Mouse (Mus musculus): Measurements from ENCODE around the gene Gm10295. TPM values are rescaled to one million over a fixed set of nuclear protein-coding genes. Genes with fewer than 3 reads are reported as not detected.

Gene Gm10295
- polyA plus RNA-seq (2015; fragmentation: Nextera tagmentation; extraction: Ambion mirVana), result not detected in 2 replicates

DNA sequence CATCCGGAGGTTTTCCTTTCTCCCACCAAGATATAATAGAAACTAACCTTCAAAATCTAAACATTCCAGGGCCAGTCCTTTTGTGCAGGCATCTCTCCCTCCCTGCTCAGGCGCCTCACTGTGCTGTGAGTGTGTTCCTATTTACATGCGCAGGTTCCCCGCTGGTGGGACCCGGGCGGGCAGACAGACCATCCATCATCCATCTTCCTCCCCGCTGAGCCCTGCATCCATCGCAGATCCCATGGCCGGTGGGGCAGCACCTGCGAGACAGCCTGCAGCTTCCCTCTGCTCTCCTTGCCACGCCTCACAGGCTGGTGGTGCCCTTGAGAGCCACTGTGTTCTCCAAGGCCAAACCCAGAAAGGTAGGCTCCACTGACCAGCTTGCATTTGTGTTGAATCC lies at the start of gene Gm10295:
Gm10295 (minus strand) TSS at position 122 of the 400 bp plus-strand sequence.
- Histone ChIP-seq H3K27me3 (replicated peaks; ENCODE audit: control insufficient read depth, insufficient read depth, low read length) (no peaks in the 10 kb centered on the region; the same call in 1 of the 2 replicates), H3K4me2 (ENCODE audit: low read length) (no peak within 1 kb of the TSS), H3K27ac (ENCODE audit: low read length) (no peak within 1 kb of the TSS), H3K9me3 (ENCODE audit: control insufficient read depth, low read length) (no peaks in the 10 kb centered on the region), H3K4me1 (replicated peaks; ENCODE audit: control insufficient read depth, insufficient read depth, low read length) (no peaks in the 10 kb centered on the region), H3K4me3 (replicated peaks; ENCODE audit: low read length) (no peak within 1 kb of the TSS), H3K36me3 (ENCODE audit: control insufficient read depth, insufficient read depth) (no peaks in the 10 kb centered on the region), H3K9ac (replicated peaks; ENCODE audit: low read depth, low read length) (no peak within 1 kb of the TSS)
- ATAC-seq, result no peak
- 13% methylated on average over 11 of the region's 11 CpGs for WGBS

DNA sequence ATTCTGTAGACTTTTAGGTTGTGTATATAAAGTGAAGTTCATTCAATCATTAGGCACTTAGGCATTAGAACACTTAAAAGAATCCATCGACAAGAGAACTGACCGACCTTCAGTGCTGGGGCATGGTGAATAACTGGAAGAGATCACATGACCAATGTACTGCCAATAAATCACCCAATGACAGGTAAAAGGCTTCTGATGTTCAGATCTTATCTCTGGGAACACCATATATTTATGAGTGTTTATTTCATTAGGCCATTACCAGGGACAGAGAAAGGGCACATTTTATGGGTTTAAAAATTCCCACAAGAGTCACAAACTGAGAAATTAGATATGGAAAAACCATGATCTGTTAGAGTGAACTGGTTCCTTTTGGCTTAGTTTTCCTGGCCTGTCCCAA lies 49.7 kb upstream of the Gm10295 start:
- WGBS, result 92% methylated on average over 2 of the region's 2 CpGs

DNA sequence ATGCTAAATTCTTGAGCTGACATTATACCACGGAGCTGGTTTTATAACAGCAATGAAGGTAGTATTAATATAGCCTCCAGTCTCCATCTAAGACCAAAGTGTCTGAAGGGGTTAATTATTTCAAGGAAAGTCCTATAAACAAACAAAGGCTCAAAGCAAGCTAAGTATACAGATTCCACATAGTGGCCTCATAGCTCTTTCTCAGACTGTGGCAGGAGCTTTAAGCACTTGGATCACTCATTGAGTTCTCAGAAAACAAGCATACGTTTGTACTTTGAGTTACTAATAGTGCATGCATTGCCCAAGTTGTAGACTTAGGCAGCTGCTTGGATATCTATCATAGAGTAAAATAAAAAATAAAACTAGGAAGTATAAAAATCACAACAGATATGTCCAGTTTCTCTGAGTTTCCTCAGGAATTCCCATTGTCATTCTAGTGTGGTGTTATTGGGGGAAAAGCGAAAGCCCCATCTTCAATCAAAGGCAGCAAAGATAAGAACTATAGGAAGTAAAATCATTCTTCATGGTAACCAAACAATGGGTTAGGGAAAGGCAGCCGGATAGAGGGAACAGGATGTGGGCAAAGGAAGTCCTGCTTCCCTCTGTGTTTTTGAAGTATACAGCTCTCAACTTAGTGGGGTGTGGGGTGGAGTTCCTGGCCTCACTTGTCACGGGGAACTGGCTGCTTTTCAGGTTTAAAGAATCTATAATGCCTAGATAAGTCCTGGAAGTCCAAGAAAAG lies 48.8 kb upstream of the Gm10295 start:
- H3K9ac ChIP-seq (replicated peaks; ENCODE audit: low read depth, low read length), result no peak overlapping the region
- H3K4me1 ChIP-seq (replicated peaks; ENCODE audit: control insufficient read depth, insufficient read depth, low read length), result no peaks in the 10 kb centered on the region
- no peak for ATAC-seq
- no peaks in the 10 kb centered on the region for H3K9me3 ChIP-seq (ENCODE audit: control insufficient read depth, low read length)
- H3K27me3 ChIP-seq (replicated peaks; ENCODE audit: control insufficient read depth, insufficient read depth, low read length), result 0 out of 2 replicates have a peak, but pooled peaks cover 2% of the 10 kb centered on the region
- no peak overlapping the region for H3K4me2 ChIP-seq (ENCODE audit: low read length)
- no peaks in the 10 kb centered on the region for H3K36me3 ChIP-seq (ENCODE audit: control insufficient read depth, insufficient read depth)
- H3K4me3 ChIP-seq (replicated peaks; ENCODE audit: low read length), result no peak overlapping the region
- 80% methylated on average over 5 of the region's 5 CpGs for WGBS
- H3K27ac ChIP-seq (ENCODE audit: low read length), result no peak overlapping the region

More for the DNA sequence above, 49.7 kb upstream of the Gm10295 start:
- no peak overlapping the region for H3K4me3 ChIP-seq (replicated peaks; ENCODE audit: low read length)
- H3K4me1 ChIP-seq (replicated peaks; ENCODE audit: control insufficient read depth, insufficient read depth, low read length), result no peaks in the 10 kb centered on the region
- H3K27me3 ChIP-seq (replicated peaks; ENCODE audit: control insufficient read depth, insufficient read depth, low read length), result 0 out of 2 replicates have a peak, but pooled peaks cover 2% of the 10 kb centered on the region
- no peak overlapping the region for H3K4me2 ChIP-seq (ENCODE audit: low read length)
- H3K9me3 ChIP-seq (ENCODE audit: control insufficient read depth, low read length), result no peaks in the 10 kb centered on the region
- no peak for ATAC-seq
- no peaks in the 10 kb centered on the region for H3K36me3 ChIP-seq (ENCODE audit: control insufficient read depth, insufficient read depth)
- H3K9ac ChIP-seq (replicated peaks; ENCODE audit: low read depth, low read length), result no peak overlapping the region
- H3K27ac ChIP-seq (ENCODE audit: low read length), result no peak overlapping the region

DNA sequence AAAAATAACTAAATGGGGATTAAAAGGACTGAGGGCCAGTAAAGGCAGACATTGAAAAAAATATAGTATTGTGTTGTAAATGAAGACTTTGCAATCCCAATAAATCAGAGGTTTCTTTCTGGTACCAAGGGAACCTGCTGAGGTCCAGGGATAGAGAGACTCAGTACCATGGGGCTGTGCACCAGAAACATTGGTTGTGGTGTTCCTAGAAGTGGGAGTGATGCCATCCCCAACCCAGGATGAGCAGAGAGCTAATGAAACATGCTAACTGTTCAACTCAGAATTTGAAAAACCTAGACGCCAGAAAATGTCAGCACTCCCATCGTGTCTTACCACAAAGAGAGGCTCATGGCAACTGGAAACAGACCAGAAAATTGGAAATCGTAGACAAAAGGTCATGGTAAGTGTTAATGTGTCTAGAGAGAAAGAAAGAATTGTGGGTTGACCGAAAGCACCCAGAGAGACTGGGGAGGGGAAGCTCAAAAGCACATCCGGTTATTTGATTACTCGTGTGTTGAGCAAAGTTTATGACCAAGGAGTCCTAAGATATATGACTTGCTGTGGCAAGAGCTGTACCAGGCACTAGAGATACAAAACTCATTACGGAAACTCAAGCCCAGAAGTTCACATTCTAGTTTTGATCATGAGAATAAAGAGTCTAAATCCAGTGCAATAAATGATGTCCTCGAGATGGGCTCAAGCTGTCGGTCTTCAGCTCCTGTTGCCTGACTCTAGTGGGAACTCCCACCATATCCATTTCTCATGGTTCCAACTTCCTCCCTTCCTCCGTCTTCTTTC lies 47.9 kb upstream of the Gm10295 start:
- H3K4me1 ChIP-seq (replicated peaks; ENCODE audit: control insufficient read depth, insufficient read depth, low read length), result no peaks in the 10 kb centered on the region
- H3K27ac ChIP-seq (ENCODE audit: low read length), result no peak overlapping the region
- no peak overlapping the region for H3K4me2 ChIP-seq (ENCODE audit: low read length)
- WGBS, result 88% methylated on average over 10 of the region's 10 CpGs
- no peaks in the 10 kb centered on the region for H3K36me3 ChIP-seq (ENCODE audit: control insufficient read depth, insufficient read depth)
- H3K9me3 ChIP-seq (ENCODE audit: control insufficient read depth, low read length), result no peaks in the 10 kb centered on the region
- no peak overlapping the region for H3K9ac ChIP-seq (replicated peaks; ENCODE audit: low read depth, low read length)
- no peak overlapping the region for H3K4me3 ChIP-seq (replicated peaks; ENCODE audit: low read length)
- no peak for ATAC-seq
- no peaks in the 10 kb centered on the region for H3K27me3 ChIP-seq (replicated peaks; ENCODE audit: control insufficient read depth, insufficient read depth, low read length)

DNA sequence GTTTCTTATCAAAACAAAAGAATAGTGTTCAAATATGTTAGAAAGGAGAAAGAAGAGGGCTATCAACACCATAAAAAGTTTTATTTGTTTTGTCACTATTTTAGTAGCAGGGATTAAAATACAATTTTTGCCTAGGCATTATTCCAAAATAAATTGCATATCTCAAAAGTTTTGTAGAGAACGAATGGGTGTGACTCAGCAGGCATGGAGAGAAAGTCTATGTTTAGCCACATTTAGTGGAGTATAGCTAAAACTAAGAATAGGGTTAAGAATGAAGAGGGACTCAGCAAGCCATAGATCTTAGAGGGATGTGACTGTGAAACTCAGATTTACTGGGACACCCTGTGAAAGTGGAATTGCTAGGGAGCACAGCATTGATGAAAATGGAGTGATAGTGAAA lies 47.1 kb upstream of the Gm10295 start:
- 84% methylated on average over 1 of the region's 1 CpGs for WGBS
- H3K4me2 ChIP-seq (ENCODE audit: low read length), result no peak overlapping the region
- H3K9ac ChIP-seq (replicated peaks; ENCODE audit: low read depth, low read length), result no peak overlapping the region
- no peaks in the 10 kb centered on the region for H3K36me3 ChIP-seq (ENCODE audit: control insufficient read depth, insufficient read depth)
- H3K4me1 ChIP-seq (replicated peaks; ENCODE audit: control insufficient read depth, insufficient read depth, low read length), result no peaks in the 10 kb centered on the region
- H3K4me3 ChIP-seq (replicated peaks; ENCODE audit: low read length), result no peak overlapping the region
- ATAC-seq, result no peak
- H3K9me3 ChIP-seq (ENCODE audit: control insufficient read depth, low read length), result no peaks in the 10 kb centered on the region
- no peaks in the 10 kb centered on the region for H3K27me3 ChIP-seq (replicated peaks; ENCODE audit: control insufficient read depth, insufficient read depth, low read length)
- H3K27ac ChIP-seq (ENCODE audit: low read length), result no peak overlapping the region

DNA sequence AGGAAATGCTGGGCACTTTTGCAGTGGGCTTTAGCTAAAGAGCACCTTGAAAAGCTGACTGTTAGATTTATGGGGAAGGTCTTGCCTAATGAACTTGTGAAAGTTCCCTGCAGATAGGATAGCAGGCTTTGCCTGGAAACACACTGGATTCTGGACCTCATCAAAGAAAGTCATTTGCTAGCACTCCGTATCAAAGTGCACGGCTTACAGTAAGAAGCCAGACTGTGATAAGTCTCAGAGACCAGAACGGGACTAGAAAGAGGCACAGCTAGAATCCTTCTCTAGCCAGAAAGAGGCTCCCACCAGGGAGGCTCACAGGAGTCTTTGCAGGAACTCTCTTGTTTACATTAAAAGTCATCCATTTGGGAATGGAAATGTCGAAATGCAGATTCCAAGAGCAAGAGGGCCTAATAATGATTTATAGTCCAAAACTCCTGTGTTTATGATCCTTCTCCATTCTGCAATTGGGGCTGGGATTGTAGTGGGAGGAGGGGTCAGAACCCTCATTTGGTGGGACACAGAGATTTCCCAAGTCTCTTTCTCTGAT lies 41.6 kb upstream of the Gm10295 start:
- no peak overlapping the region for H3K9ac ChIP-seq (replicated peaks; ENCODE audit: low read depth, low read length)
- ATAC-seq, result no peak
- peaks cover 16% of the 10 kb centered on the region for H3K27me3 ChIP-seq (replicated peaks; ENCODE audit: control insufficient read depth, insufficient read depth, low read length)
- H3K27ac ChIP-seq (ENCODE audit: low read length), result no peak overlapping the region
- H3K4me3 ChIP-seq (replicated peaks; ENCODE audit: low read length), result no peak overlapping the region
- H3K4me2 ChIP-seq (ENCODE audit: low read length), result no peak overlapping the region
- 60% methylated on average over 4 of the region's 4 CpGs for WGBS
- no peaks in the 10 kb centered on the region for H3K4me1 ChIP-seq (replicated peaks; ENCODE audit: control insufficient read depth, insufficient read depth, low read length)
- no peaks in the 10 kb centered on the region for H3K36me3 ChIP-seq (ENCODE audit: control insufficient read depth, insufficient read depth)
- H3K9me3 ChIP-seq (ENCODE audit: control insufficient read depth, low read length), result no peaks in the 10 kb centered on the region

DNA sequence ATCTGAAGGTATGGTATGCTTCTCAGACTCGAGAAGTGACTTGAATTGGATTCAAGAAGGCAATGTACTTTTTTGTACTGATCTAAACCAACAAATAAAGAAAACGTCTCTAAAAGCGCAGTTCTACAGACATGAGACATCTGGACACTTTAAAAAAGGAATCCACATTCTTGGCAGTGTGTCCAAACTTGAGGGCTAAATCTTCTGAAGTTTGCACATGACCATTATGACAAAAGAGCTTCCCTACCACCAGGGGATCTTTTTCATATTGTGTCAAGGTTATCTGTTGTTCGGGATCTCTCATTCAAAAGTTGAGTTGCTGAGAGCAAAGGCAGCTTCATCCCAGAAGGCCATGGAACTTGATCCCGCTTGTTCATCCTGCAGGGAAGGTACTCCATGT lies 40.0 kb upstream of the Gm10295 start:
- H3K27me3 ChIP-seq (replicated peaks; ENCODE audit: control insufficient read depth, insufficient read depth, low read length), result peaks cover 20% of the 10 kb centered on the region

DNA sequence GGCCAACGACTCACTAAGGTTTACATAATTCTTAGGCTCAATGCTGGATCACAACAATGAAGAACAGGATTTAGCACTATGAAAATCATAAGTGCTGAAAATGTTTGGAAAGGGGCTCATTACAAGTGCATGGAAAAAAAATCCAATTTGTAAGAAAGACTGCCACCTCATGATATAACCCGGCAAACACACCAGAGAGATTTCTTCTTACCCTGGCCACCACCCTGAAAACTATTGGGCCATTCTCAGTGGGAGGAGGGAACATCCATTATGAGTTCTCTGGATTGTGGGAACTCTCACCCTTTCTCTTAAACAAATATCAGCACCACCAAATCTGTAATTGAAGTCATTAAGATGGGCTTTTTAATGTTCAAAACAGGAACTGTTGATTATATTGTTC lies 39.0 kb upstream of the Gm10295 start:
- Histone ChIP-seq H3K36me3 (ENCODE audit: control insufficient read depth, insufficient read depth) (no peaks in the 10 kb centered on the region), H3K4me3 (replicated peaks; ENCODE audit: low read length) (no peak overlapping the region), H3K4me2 (ENCODE audit: low read length) (no peak overlapping the region), H3K9ac (replicated peaks; ENCODE audit: low read depth, low read length) (no peak overlapping the region), H3K9me3 (ENCODE audit: control insufficient read depth, low read length) (no peaks in the 10 kb centered on the region), H3K27me3 (replicated peaks; ENCODE audit: control insufficient read depth, insufficient read depth, low read length) (peaks cover 21% of the 10 kb centered on the region), H3K27ac (ENCODE audit: low read length) (no peak overlapping the region), H3K4me1 (replicated peaks; ENCODE audit: control insufficient read depth, insufficient read depth, low read length) (no peaks in the 10 kb centered on the region)
- ATAC-seq, result no peak
- 80% methylated on average over 2 of the region's 2 CpGs for WGBS

More for the DNA sequence above, 40.0 kb upstream of the Gm10295 start:
- H3K4me2 ChIP-seq (ENCODE audit: low read length), result no peak overlapping the region
- H3K36me3 ChIP-seq (ENCODE audit: control insufficient read depth, insufficient read depth), result no peaks in the 10 kb centered on the region
- H3K9me3 ChIP-seq (ENCODE audit: control insufficient read depth, low read length), result no peaks in the 10 kb centered on the region
- H3K9ac ChIP-seq (replicated peaks; ENCODE audit: low read depth, low read length), result no peak overlapping the region
- ATAC-seq, result no peak
- 74% methylated on average over 5 of the region's 5 CpGs for WGBS
- no peaks in the 10 kb centered on the region for H3K4me1 ChIP-seq (replicated peaks; ENCODE audit: control insufficient read depth, insufficient read depth, low read length)
- H3K27ac ChIP-seq (ENCODE audit: low read length), result no peak overlapping the region
- H3K4me3 ChIP-seq (replicated peaks; ENCODE audit: low read length), result no peak overlapping the region

DNA sequence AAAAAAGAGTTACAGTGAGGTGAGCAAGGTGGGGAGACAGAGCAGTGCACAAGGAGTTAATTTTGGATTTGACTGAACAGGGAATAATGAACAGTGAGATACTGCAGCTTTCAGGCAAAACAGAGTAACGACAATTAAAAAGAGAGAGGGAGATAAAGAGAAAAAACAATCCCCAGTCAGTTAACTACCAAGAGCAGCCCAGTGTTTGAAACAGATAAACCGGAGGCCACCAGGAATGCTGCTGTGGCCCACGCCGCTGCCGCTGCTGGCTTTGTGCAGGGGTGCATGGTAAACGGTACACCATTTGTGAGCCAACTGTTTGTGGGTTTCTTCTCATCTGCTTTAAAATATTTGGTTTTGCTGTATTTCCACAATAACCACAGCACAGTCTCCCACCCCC lies 34.8 kb upstream of the Gm10295 start:
- Histone ChIP-seq H3K9me3 (ENCODE audit: control insufficient read depth, low read length) (no peaks in the 10 kb centered on the region), H3K4me2 (ENCODE audit: low read length) (no peak overlapping the region), H3K4me1 (replicated peaks; ENCODE audit: control insufficient read depth, insufficient read depth, low read length) (peaks cover 15% of the 10 kb centered on the region), H3K27ac (ENCODE audit: low read length) (no peak overlapping the region), H3K36me3 (ENCODE audit: control insufficient read depth, insufficient read depth) (no peaks in the 10 kb centered on the region), H3K9ac (replicated peaks; ENCODE audit: low read depth, low read length) (no peak overlapping the region), H3K27me3 (replicated peaks; ENCODE audit: control insufficient read depth, insufficient read depth, low read length) (peaks cover 28% of the 10 kb centered on the region), H3K4me3 (replicated peaks; ENCODE audit: low read length) (no peak overlapping the region)
- ATAC-seq, result no peak
- 10% methylated on average over 6 of the region's 6 CpGs for WGBS

All from forebrain, embryonic 16.5 days (tissue).